Mouse (Mus musculus) brain, embryonic 18.5 days (tissue): ENCODE results near the gene Gm9767.

ENCODE experiments used
- DNase-seq: peaks from one replicate; pipeline ENCODE4 v3.0.0-alpha.2; 2012; ENCODE audit warnings: low read depth, low spot score

Gm9767 gene

GRCm38 (mm10) chr10:26077671-26078481, at the start of gene Gm9767:
Gene Gm9767 (plus strand): TSS chr10:26078255.
- no peak for DNase-seq

- DNase-seq = no peak
These were observed 43.1 kb upstream of the Gm9767 start for GRCm38 (mm10) chr10:26034931-26035330.

GRCm38 (mm10) chr10:26051177-26051576, 26.9 kb upstream of the Gm9767 start:
- DNase-seq = no peak

GRCm38 (mm10) chr10:26059662-26060307, 18.3 kb upstream of the Gm9767 start:
- no peak for DNase-seq

- no peak for DNase-seq
These were observed 15.0 kb upstream of the Gm9767 start for GRCm38 (mm10) chr10:26063071-26063470.

GRCm38 (mm10) chr10:26071986-26072385, 6.1 kb upstream of the Gm9767 start:
- DNase-seq = no peak

- no peak for DNase-seq
These were observed 1.1 kb upstream of the Gm9767 start for GRCm38 (mm10) chr10:26076949-26077348.

- DNase-seq = peak; percentile 82
These were observed 577 bp downstream of the Gm9767 start, which contains the start of gene Tmem200a for GRCm38 (mm10) chr10:26078521-26079142. Gene Tmem200a (minus strand): TSS chr10:26079052.

GRCm38 (mm10) chr10:26079678-26080077, 1.6 kb downstream of the Gm9767 start:
- no peak for DNase-seq

GRCm38 (mm10) chr10:26082081-26082480, 4.0 kb downstream of the Gm9767 start:
- DNase-seq = no peak

- DNase-seq = no peak
These were observed 25.4 kb downstream of the Gm9767 start for GRCm38 (mm10) chr10:26103330-26103982.

- no peak for DNase-seq
These were observed 36.4 kb downstream of the Gm9767 start for GRCm38 (mm10) chr10:26114409-26114808.

GRCm38 (mm10) chr10:26119067-26119821, 41.2 kb downstream of the Gm9767 start:
- DNase-seq = no peak

- DNase-seq = no peak
These were observed 41.7 kb downstream of the Gm9767 start for GRCm38 (mm10) chr10:26119822-26120183.
